Mouse (Mus musculus): ENCODE measurements at regions not wholly inside any gene's neighbourhood (a gene's known extent, or its start where the extent isn't known, plus 50 kb on each side); places are given as distances from the start of the nearest gene placed in this dataset.

- DNase-seq (ENCODE audit: extremely low read depth): no peak
- in situ Hi-C loops (cut with MboI; ENCODE audit: low pct_ligation_motif_present, low pct_unique_long_range_greater_than_20kb, low sequenced_read_pairs) (no loop called here), dilution Hi-C loops (cut with MboI; ENCODE audit: extremely low pct_ligation_motif_present, extremely low pct_unique_long_range_greater_than_20kb, low sequenced_read_pairs) (no loop called here)
- no peak overlapping the region for H3K4me3 ChIP-seq (replicated peaks in 1 of 3; ENCODE audit: low read depth in 2 of 3, low read length in 2 of 3, poor library complexity in 1 of 3)
- TF ChIP-seq MAX (IDR thresholded peaks at IDR 0.05; ENCODE audit: low read length): no peak
- TF ChIP-seq UBTF (IDR thresholded peaks at IDR 0.05; ENCODE audit: low read depth, low read length): no peak
- TF ChIP-seq CHD2 (IDR thresholded peaks at IDR 0.05; ENCODE audit: low read length): no peak
- TF ChIP-seq GABPA (IDR thresholded peaks at IDR 0.05; ENCODE audit: insufficient replicate concordance, low read depth, low read length): no peak
- no peak for TF ChIP-seq BHLHE40 (IDR thresholded peaks at IDR 0.05; ENCODE audit: low read depth, low read length)
- TF ChIP-seq RAD21 (IDR thresholded peaks at IDR 0.05; ENCODE audit: low read depth, low read length): no peak
- no peak overlapping the region for H3K4me2 ChIP-seq (ENCODE audit: insufficient read depth, low read depth, poor library complexity, severe bottlenecking)
- H3K4me1 ChIP-seq (ENCODE audit: control insufficient read depth in 1 of 2, insufficient read depth in 2 of 2): no peaks in the 10 kb centered on the region
- H3K36me3 ChIP-seq (replicated peaks in 1 of 2; ENCODE audit: control insufficient read depth in 1 of 2, insufficient read depth in 1 of 2, low read length in 1 of 2): no peaks in the 10 kb centered on the region
- H3K9me3 ChIP-seq (replicated peaks; ENCODE audit: low read length): no peaks in the 10 kb centered on the region
- H3K9ac ChIP-seq (ENCODE audit: insufficient read depth, low read depth): no peak overlapping the region
- H3K27me3 ChIP-seq (replicated peaks): no peaks in the 10 kb centered on the region
- no peak overlapping the region for H3K27ac ChIP-seq (ENCODE audit: insufficient read depth, low read depth)
- no peaks in the 10 kb centered on the region for H3K79me2 ChIP-seq (replicated peaks; ENCODE audit: control insufficient read depth, extremely low read depth, insufficient read depth, poor library complexity, severe bottlenecking)
Observed at GRCm38 (mm10) chr5:39109526-39109925, 232.9 kb upstream of the Clnk start.

- H3K4me2 ChIP-seq (ENCODE audit: insufficient read depth, low read depth, poor library complexity, severe bottlenecking): no peak overlapping the region
- H3K9ac ChIP-seq (ENCODE audit: insufficient read depth, low read depth): no peak overlapping the region
- no peaks in the 10 kb centered on the region for H3K27me3 ChIP-seq (replicated peaks)
- no peaks in the 10 kb centered on the region for H3K36me3 ChIP-seq (replicated peaks in 1 of 2; ENCODE audit: control insufficient read depth in 1 of 2, insufficient read depth in 1 of 2, low read length in 1 of 2)
- H3K27ac ChIP-seq (ENCODE audit: insufficient read depth, low read depth): no peak overlapping the region
- no peak overlapping the region for H3K4me3 ChIP-seq (replicated peaks in 1 of 3; ENCODE audit: low read depth in 2 of 3, low read length in 2 of 3, poor library complexity in 1 of 3)
- peaks cover 0 to 27% of the 10 kb centered on the region in 2 experiments; a peak in 2 of 4 replicates for H3K4me1 ChIP-seq (ENCODE audit: control insufficient read depth in 1 of 2, insufficient read depth in 2 of 2)
- dilution Hi-C loops (cut with MboI; ENCODE audit: extremely low pct_ligation_motif_present, extremely low pct_unique_long_range_greater_than_20kb, low sequenced_read_pairs) (no loop called here), in situ Hi-C loops (cut with MboI; ENCODE audit: low pct_ligation_motif_present, low pct_unique_long_range_greater_than_20kb, low sequenced_read_pairs) (no loop called here)
- DNase-seq (ENCODE audit: extremely low read depth): peak; percentile 39
- H3K9me3 ChIP-seq (replicated peaks; ENCODE audit: low read length): no peaks in the 10 kb centered on the region
- TF ChIP-seq MAZ (IDR thresholded peaks at IDR 0.05; ENCODE audit: low read depth, low read length) (no peak), KAT2A (IDR thresholded peaks at IDR 0.05; ENCODE audit: insufficient replicate concordance, low read length) (no peak), IRF4 (IDR thresholded peaks at IDR 0.05; ENCODE audit: low read depth, low read length) (no peak), E2F4 (IDR thresholded peaks at IDR 0.05; ENCODE audit: insufficient replicate concordance, low read depth, low read length) (no peak), USF1 (IDR thresholded peaks at IDR 0.05; ENCODE audit: low read depth, low read length) (no peak), MAFK (IDR thresholded peaks at IDR 0.05; ENCODE audit: insufficient replicate concordance, low read length) (no peak), CHD2 (IDR thresholded peaks at IDR 0.05; ENCODE audit: low read length) (no peak), CTCF (conservative IDR thresholded peaks at IDR 0.05 in 1 of 2, IDR thresholded peaks at IDR 0.05 in 1 of 2; ENCODE audit: low read depth in 2 of 2, low read length in 2 of 2) (no peak), ETS1 (conservative IDR thresholded peaks at IDR 0.05; ENCODE audit: low read depth, low read length) (no peak), EP300 (IDR thresholded peaks at IDR 0.05; ENCODE audit: low read length) (no peak), JUND (conservative IDR thresholded peaks at IDR 0.05; ENCODE audit: low read depth, low read length) (no peak), NRF1 (IDR thresholded peaks at IDR 0.05; ENCODE audit: low read depth, low read length) (no peak), RCOR1 (conservative IDR thresholded peaks at IDR 0.05; ENCODE audit: low read depth, low read length) (no peak)
- no peaks in the 10 kb centered on the region for H3K79me2 ChIP-seq (replicated peaks; ENCODE audit: control insufficient read depth, extremely low read depth, insufficient read depth, poor library complexity, severe bottlenecking)
Observed at GRCm38 (mm10) chr5:39099113-39099512, 222.5 kb upstream of the Clnk start.
